12 mouse cellular contexts compared by ENCODE assay signal in the genomic region with DNA sequence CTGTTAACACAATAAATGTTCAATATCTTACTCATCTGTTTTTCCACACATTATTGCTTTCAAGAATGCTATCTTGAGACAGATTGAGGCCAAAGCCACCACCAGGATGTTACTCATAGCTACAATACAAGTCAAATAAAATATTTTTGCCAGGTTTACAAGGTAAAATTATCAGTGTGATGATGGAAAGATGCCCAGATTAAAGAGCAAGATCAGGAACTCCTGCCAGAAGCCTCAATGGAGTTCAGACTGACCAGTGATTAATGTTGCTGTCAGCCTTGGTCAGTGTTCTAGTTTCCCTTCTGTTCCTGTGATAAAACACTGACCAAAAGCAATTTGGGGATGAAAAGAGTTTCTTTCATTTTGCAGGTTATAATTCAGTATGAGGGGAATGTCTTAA.
DNase-seq lines count a peak whose midpoint lies in the region.
"Had no signal": no experiment of that assay in that cellular context is flagged by ENCODE, and none has a peak within 500 bp of the region (broad histone marks: within the 10 kb centered on the region; RNA-seq: fewer than 3 reads in every experiment).

No protein-coding gene starts in this region.

- DNase-seq in adrenal gland, adult (ENCODE audit: inconsistent age in 2 of 2, low spot score in 1 of 2), result peak; percentile 15 to 85
- no peak for DNase-seq in adrenal gland, postnatal 4 days (ENCODE audit: low spot score in 2 of 2)
- peak; percentile 13 to 56 for DNase-seq in cerebellum, postnatal 14 days
- DNase-seq in cerebellum, adult 9-10 months, result no peak
- DNase-seq in adrenal gland, postnatal 10 days, result peak; percentile 24
- DNase-seq in fibroblast of lung, adult 2 months (ENCODE audit: low read depth), result peak; percentile 23
- DNase-seq in kidney, postnatal 10 days, result no peak
- DNase-seq: cerebellum, adult 8-10 months; gastrocnemius, postnatal 36 days; heart, adult 11 months; heart, postnatal 36 days; kidney, adult 11 months had no signal

Comparison
In these comparisons a context has a peak if more than half of its experiments do, and no peak if none do; other contexts are left out.
1. DNase-seq: peak in adrenal gland, adult (2 of 2), cerebellum, postnatal 14 days (2 of 2), adrenal gland, postnatal 10 days (single experiment) and fibroblast of lung, adult 2 months (single experiment); none in adrenal gland, postnatal 4 days (0 of 2), cerebellum, adult 9-10 months (single experiment) and kidney, postnatal 10 days (single experiment).